8 mouse cellular contexts compared by ENCODE assay signal in genomic region chr11:85640659-85641058, GRCm38 (mm10).
DNase-seq lines count a peak whose midpoint lies in the region; ATAC-seq and TF ChIP-seq lines count a peak whose summit lies in the region.

No protein-coding gene starts in this region.

- ATAC-seq in forebrain, embryonic 12.5 days (ENCODE audit: low FRiP score): no peak
- peak; percentile 47; the same call in 1 of the 2 replicates for ATAC-seq in limb, embryonic 14.5 days (ENCODE audit: low FRiP score, low read depth)

- H3K4me1 ChIP-seq in forebrain, embryonic 12.5 days: peaks cover 34% of the 10 kb centered on the region
- H3K4me1 ChIP-seq in limb, embryonic 14.5 days (ENCODE audit: control insufficient read depth, insufficient read depth, low read length): peaks cover 27% of the 10 kb centered on the region

- no peak overlapping the region for H3K9ac ChIP-seq in forebrain, embryonic 12.5 days
- H3K9ac ChIP-seq in limb, embryonic 14.5 days (ENCODE audit: low read depth, low read length, severe bottlenecking): no peak overlapping the region

- DNase-seq in kidney, adult 18-20 months: peak; percentile 18
- no peak for DNase-seq in kidney, adult 11 months
- DNase-seq in NIH3T3 (ENCODE audit: low read depth): peak; percentile 59
- DNase-seq in limb, embryonic 14.5 days (ENCODE audit: low spot score): no peak
- no peak for DNase-seq in spleen, adult 18-20 months
- no peak for DNase-seq in spleen, adult 12 weeks (ENCODE audit: low spot score)
- no peak for DNase-seq in ovary, adult 18-20 months (ENCODE audit: low spot score)

- H3K27ac ChIP-seq in forebrain, embryonic 12.5 days: peak overlapping the region; percentile 46; the same call in 1 of the 2 replicates
- no peak overlapping the region for H3K27ac ChIP-seq in limb, embryonic 14.5 days (replicated peaks; ENCODE audit: low read depth, low read length)

- H3K27me3 ChIP-seq in forebrain, embryonic 12.5 days: peaks cover 7% of the 10 kb centered on the region
- H3K27me3 ChIP-seq in limb, embryonic 14.5 days (ENCODE audit: control insufficient read depth, insufficient read depth, low read length): no peaks in the 10 kb centered on the region

- 21% methylated on average over 5 of the region's 5 CpGs for WGBS in forebrain, embryonic 12.5 days
- WGBS in limb, embryonic 14.5 days: 5% methylated on average over 5 of the region's 5 CpGs

- peak overlapping the region; percentile 28 for H3K4me2 ChIP-seq in forebrain, embryonic 12.5 days
- peak overlapping the region; percentile 16; the same call in 1 of the 2 replicates for H3K4me2 ChIP-seq in limb, embryonic 14.5 days (replicated peaks; ENCODE audit: low read depth, low read length, severe bottlenecking)

- no peak for TF ChIP-seq POLR2A in limb, embryonic 14.5 days (IDR thresholded peaks at IDR 0.05; ENCODE audit: borderline replicate concordance, extremely low read depth, insufficient read depth, insufficient read length)

- H3K9me3 ChIP-seq in forebrain, embryonic 12.5 days: no peaks in the 10 kb centered on the region
- no peaks in the 10 kb centered on the region for H3K9me3 ChIP-seq in limb, embryonic 14.5 days (ENCODE audit: control insufficient read depth, low read length)

- H3K4me3 ChIP-seq in forebrain, embryonic 12.5 days (replicated peaks): no peak overlapping the region
- no peak overlapping the region for H3K4me3 ChIP-seq in limb, embryonic 14.5 days (replicated peaks; ENCODE audit: low read length)

- H3K36me3 ChIP-seq in forebrain, embryonic 12.5 days (replicated peaks): no peaks in the 10 kb centered on the region
- H3K36me3 ChIP-seq in limb, embryonic 14.5 days (ENCODE audit: control insufficient read depth, insufficient read depth, low read length): no peaks in the 10 kb centered on the region

Comparison
In these comparisons a context has a peak if more than half of its experiments do, and no peak if none do; other contexts are left out.
1. DNase-seq: peak in kidney, adult 18-20 months (single experiment) and NIH3T3 (single experiment); none in kidney, adult 11 months (single experiment), limb, embryonic 14.5 days (single experiment), spleen, adult 18-20 months (0 of 2), spleen, adult 12 weeks (single experiment) and ovary, adult 18-20 months (single experiment).